Mouse (Mus musculus): ENCODE measurements around the gene Gria2. TPM values are rescaled to one million over a fixed set of nuclear protein-coding genes. Genes with fewer than 3 reads are reported as not detected.

The Gria2 gene
- polyA plus RNA-seq, 1 experiment from 2014 or later, result not detected

GRCm38 (mm10) chr3:80803211-80803610 lies 576 bp upstream of the Gria2 start:
- no peak for TF ChIP-seq CTCF (IDR thresholded peaks at IDR 0.05)
- ATAC-seq (no peak), DNase-seq (ENCODE audit: low read depth, low spot score) (no peak)
- in situ Hi-C loops (cut with MboI; ENCODE audit: low pct_unique_long_range_greater_than_20kb), result loop anchor here (5.0 kb wide), 1 partner anchor 726 kb away; no protein-coding TSS in a partner anchor
- ChIA-PET POLR2A (no interaction called here), CTCF (interaction anchor here (0.9 to 1.2 kb wide), 2 partner anchors 48 to 722 kb away, joined by 3 read pairs; no protein-coding TSS in a partner anchor)
- peaks cover 41% of the 10 kb centered on the region for H3K27me3 ChIP-seq

GRCm38 (mm10) chr3:80801827-80802310 lies 766 bp downstream of the Gria2 start:
- in situ Hi-C loops (cut with MboI; ENCODE audit: low pct_unique_long_range_greater_than_20kb), result loop anchor here (5.0 kb wide), 1 partner anchor 725 kb away; no protein-coding TSS in a partner anchor
- no peak for TF ChIP-seq CTCF (IDR thresholded peaks at IDR 0.05)
- ATAC-seq (no peak), DNase-seq (ENCODE audit: low read depth, low spot score) (no peak)
- CTCF ChIA-PET, result interaction anchor here (0.9 to 1.2 kb wide), 2 partner anchors 47 to 721 kb away, joined by 3 read pairs; no protein-coding TSS in a partner anchor
- H3K27me3 ChIP-seq, result peaks cover 40% of the 10 kb centered on the region
- POLR2A ChIA-PET, result no interaction called here

DNA sequence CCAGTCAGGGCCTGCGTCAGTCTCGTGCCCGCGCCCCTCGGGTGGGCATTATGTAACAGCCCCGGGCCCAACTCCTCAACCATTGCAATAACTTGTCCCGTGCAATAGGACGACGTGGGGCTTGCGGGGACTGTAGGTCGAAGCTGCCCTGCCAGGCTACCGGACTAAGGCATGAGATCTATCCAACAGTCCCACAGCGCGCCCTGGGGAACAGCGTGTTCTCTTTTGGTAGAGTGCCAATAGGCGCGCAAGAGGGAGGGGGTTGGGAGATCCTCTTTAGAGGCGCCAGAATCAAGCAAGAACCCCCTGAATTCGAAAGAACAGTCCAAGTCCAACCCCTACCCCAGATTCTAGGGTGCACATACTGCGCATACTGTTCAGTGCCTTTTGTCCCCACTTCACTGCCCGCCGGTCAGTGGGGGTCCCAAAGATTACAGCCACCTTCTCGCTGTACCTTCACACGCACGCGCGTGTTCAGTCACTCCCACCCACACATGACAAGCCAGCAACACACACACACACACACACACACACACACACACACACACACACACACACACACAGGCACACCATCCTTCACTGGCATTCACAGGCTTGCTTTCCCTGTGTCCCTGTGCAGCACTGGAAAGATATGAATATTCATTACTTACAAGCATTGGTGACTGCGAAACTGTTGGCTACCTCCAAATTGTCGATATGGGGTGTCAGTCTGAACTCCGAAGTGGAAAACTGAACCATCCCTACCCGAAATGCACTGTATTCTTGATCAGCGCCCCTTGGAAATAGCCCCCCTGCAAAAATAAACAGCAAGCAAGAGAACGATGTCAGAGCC lies 1.4 kb downstream of the Gria2 start:
- CTCF ChIA-PET, result no interaction called here
- POLR2A ChIA-PET, result no interaction called here
- no peak for ATAC-seq
- no peak for DNase-seq (ENCODE audit: low read depth, low spot score)
- in situ Hi-C loops (cut with MboI; ENCODE audit: low pct_unique_long_range_greater_than_20kb), result loop anchor here (5.0 kb wide), 1 partner anchor 724 kb away; no protein-coding TSS in a partner anchor
- peaks cover 44% of the 10 kb centered on the region for H3K27me3 ChIP-seq
- no peak for TF ChIP-seq CTCF (IDR thresholded peaks at IDR 0.05)

DNA sequence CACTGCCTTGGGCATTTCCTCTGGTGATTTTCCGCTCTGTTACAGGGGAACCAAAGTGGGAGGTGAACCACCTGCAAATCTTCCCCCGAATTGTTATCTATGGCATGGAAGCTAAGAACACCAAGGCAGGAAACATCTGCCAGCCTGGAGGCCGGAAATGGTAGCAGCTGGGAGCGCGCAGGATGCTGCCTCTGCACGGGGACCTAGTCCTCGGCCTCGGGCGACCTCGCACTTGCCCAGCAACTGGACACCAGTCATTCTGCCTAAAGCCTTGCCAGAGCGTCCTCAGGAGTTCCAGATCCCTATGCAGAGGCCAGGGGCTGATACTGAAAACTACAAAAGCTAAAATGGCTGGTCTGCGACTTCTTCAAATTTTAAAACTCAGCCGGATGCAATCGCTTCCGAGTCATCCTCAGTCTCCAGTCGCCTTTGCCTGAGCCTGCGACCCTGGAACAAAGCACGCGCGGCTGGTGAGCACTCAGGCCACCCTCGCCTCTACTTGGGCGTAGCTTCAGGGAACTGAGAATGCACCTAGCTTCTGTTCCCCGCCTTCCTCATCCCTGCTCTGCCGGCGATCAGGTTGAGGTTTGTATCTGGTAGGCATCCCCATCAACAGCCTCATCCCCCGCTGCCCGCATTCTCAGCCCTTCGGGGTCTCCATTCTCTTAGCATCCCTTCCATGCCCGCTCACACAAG lies 2.2 kb downstream of the Gria2 start:
- no peak for DNase-seq (ENCODE audit: low read depth, low spot score)

DNA sequence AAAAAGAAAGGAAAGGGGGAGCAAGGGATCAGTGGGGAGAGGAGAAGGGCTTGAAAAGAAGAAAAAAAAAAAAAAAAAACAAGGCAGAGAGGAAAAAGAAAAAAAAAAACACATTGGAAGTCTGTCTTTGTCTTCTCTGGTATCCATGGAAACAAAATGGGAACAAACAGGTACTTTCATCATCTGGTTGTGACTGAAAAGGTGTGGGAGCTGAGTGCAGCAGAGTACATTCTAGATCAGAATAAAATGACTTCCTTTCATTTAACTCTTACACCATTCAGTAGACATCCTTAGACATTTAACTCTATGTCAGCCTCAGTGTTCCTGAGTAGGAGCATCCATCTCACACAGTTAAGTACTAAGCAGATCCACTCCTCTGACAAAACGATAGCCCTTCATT lies 4.7 kb downstream of the Gria2 start:
- H3K27me3 ChIP-seq, result peaks cover 52% of the 10 kb centered on the region
- no peak for TF ChIP-seq CTCF (IDR thresholded peaks at IDR 0.05)
- DNase-seq (ENCODE audit: low read depth, low spot score) (no peak), ATAC-seq (no peak)
- ChIA-PET CTCF (no interaction called here), POLR2A (interaction anchor here (0.7 kb wide), 1 partner anchor 1134 kb away, joined by 7 read pairs; no protein-coding TSS in a partner anchor)
- in situ Hi-C loops (cut with MboI; ENCODE audit: low pct_unique_long_range_greater_than_20kb), result no loop called here

More for the DNA sequence above, 2.2 kb downstream of the Gria2 start:
- CTCF ChIA-PET, result no interaction called here
- peaks cover 47% of the 10 kb centered on the region for H3K27me3 ChIP-seq
- POLR2A ChIA-PET, result no interaction called here
- TF ChIP-seq CTCF (IDR thresholded peaks at IDR 0.05), result no peak
- no peak for ATAC-seq
- in situ Hi-C loops (cut with MboI; ENCODE audit: low pct_unique_long_range_greater_than_20kb), result loop anchor here (5.0 kb wide), 1 partner anchor 723 kb away; no protein-coding TSS in a partner anchor

DNA sequence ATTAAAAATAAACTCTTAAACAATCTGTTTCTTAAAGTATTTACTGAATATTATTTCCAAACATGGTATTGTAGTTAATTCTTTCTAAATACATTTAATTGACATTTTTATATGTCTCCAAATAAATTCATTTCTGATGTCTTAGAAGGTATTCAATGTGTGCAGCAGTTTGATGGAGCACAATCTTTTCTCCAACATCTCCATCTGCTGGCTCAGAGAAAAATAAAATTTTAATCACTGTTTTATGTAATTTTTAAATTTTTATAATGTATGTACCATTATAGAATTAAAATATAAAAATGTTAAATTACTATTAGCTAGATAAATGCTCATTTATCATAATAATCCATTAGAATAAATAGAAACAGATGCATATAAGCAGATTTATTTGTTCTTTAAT lies 5.9 kb downstream of the Gria2 start:
- ATAC-seq (no peak), DNase-seq (ENCODE audit: low read depth, low spot score) (no peak)
- peaks cover 49% of the 10 kb centered on the region for H3K27me3 ChIP-seq
- ChIA-PET CTCF (interaction anchor here (1.4 kb wide), 1 partner anchor 12 kb away, joined by 3 read pairs; no protein-coding TSS in a partner anchor), POLR2A (no interaction called here)
- in situ Hi-C loops (cut with MboI; ENCODE audit: low pct_unique_long_range_greater_than_20kb), result no loop called here
- TF ChIP-seq CTCF (IDR thresholded peaks at IDR 0.05), result no peak

GRCm38 (mm10) chr3:80795284-80795683 lies 7.4 kb downstream of the Gria2 start:
- no peak for ATAC-seq
- in situ Hi-C loops (cut with MboI; ENCODE audit: low pct_unique_long_range_greater_than_20kb), result no loop called here
- ChIA-PET CTCF (no interaction called here), POLR2A (no interaction called here)
- H3K27me3 ChIP-seq, result peaks cover 56% of the 10 kb centered on the region
- no peak for TF ChIP-seq CTCF (IDR thresholded peaks at IDR 0.05)
- no peak for DNase-seq (ENCODE audit: low read depth, low spot score)

DNA sequence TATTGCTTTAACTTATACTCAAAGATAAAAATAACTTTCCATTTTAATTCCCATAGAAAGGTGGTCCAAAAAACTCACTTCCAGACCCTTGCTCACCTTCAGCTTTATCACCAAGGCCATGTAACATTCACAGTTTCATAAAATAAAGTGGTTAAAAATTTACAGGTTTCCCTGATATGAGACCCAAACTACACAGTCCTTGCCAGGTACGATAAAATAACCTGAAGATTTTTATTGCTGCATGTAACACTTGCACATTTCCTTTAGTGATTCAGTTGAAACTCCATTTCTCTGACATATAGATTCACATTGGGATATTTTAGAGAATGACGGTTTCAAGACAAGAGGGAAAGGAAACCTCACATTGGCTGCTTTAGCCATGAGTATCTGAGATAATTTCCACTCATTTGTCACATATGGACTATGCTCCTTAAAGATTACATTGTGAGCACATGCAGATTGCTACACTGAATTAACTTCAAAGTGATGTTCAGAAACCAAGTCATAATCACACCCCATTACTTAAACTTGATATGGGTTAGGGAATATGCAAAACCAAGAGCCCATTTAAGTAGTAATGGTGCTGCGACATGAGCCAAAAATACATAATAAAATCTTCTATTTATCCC lies 15.4 kb downstream of the Gria2 start:
- ChIA-PET POLR2A (no interaction called here), CTCF (no interaction called here)
- DNase-seq (ENCODE audit: low read depth, low spot score) (no peak), ATAC-seq (no peak)
- TF ChIP-seq CTCF (IDR thresholded peaks at IDR 0.05), result no peak
- in situ Hi-C loops (cut with MboI; ENCODE audit: low pct_unique_long_range_greater_than_20kb), result no loop called here
- peaks cover 40% of the 10 kb centered on the region for H3K27me3 ChIP-seq

DNA sequence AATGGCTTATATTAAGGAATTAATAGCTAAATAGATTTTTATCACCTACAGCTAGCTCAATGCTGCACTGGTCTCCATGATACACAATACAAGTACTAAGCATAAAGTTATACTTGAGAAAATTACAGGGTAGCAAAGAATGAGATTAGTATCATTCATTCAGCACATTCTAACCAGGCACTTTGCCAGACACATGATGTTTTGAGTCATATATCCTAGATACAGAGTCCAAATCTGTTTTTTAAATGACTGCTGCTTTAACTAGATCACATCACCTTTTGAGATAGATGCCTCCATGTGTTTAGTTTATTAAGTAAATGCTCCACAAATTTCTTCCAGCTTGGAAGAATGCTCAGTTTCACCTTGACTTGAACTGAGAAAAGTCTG lies 21.5 kb downstream of the Gria2 start:
- ATAC-seq (no peak), DNase-seq (ENCODE audit: low read depth, low spot score) (no peak)
- H3K27me3 ChIP-seq, result peaks cover 16% of the 10 kb centered on the region
- in situ Hi-C loops (cut with MboI; ENCODE audit: low pct_unique_long_range_greater_than_20kb), result no loop called here
- ChIA-PET CTCF (interaction anchor here (1.3 kb wide), 1 partner anchor 9 kb away, joined by 3 read pairs; no protein-coding TSS in a partner anchor), POLR2A (no interaction called here)
- no peak for TF ChIP-seq CTCF (IDR thresholded peaks at IDR 0.05)

- ChIA-PET POLR2A (no interaction called here), CTCF (interaction anchor here (1.2 to 1.3 kb wide), 2 partner anchors 9 to 10 kb away, joined by 3 read pairs; no protein-coding TSS in a partner anchor)
- H3K27me3 ChIP-seq, result peaks cover 20% of the 10 kb centered on the region
- ATAC-seq, result no peak
- no peak for DNase-seq (ENCODE audit: low read depth, low spot score)
- in situ Hi-C loops (cut with MboI; ENCODE audit: low pct_unique_long_range_greater_than_20kb), result no loop called here
- TF ChIP-seq CTCF (IDR thresholded peaks at IDR 0.05), result no peak
Measured at GRCm38 (mm10) chr3:80780383-80781143, 22.1 kb downstream of the Gria2 start.

Data from Patski (cell line).